Mouse (Mus musculus) liver, embryonic 14.5 days (tissue): ENCODE measurements around the gene Gm10553.
"Not testable (repeated sequence)": the region's sequence is repeated elsewhere in the genome, so short reads cannot be mapped to it uniquely, and the experiment has no call there.

Experiments
- CTCF ChIP-seq: IDR thresholded peaks from 2 replicates; pipeline ENCODE4 v1.5.1; 2016; ENCODE audit warnings: antibody characterized with exemption, low read depth, control low read depth
- EP300 ChIP-seq: IDR thresholded peaks from 2 replicates; pipeline ENCODE4 v1.6.1; 2016; ENCODE audit warnings: antibody characterized with exemption, low read depth

DNA sequence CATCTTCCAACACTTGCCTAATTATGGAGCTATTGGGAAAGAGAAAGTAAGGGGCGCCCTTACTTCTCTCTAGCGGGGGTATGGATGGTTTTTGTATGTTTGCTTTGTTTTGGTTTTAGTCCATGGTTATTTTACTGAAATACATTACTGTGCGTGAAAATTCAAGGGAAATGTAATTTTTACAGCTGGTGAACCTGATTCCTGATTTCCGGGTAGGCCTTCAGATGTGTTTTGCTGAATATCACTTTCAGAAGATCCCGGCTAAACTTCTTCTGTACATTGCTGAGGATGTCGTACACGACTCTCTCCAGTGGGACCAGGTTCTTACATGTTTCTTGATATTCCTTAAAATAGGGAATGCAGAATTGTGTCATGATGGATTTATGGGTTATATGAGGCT, 12.3 kb downstream of the Gm10553 start:
- not testable (repeated sequence) for TF ChIP-seq CTCF, EP300
